Mouse (Mus musculus) embryonic facial prominence, embryonic 12.5 days (tissue): Measurements from ENCODE around the gene Gng7. TPM values are rescaled to one million over a fixed set of nuclear protein-coding genes. Genes with fewer than 3 reads are reported as not detected.

ENCODE experiments used
- ATAC-seq: fragments of 200-750 bp; cut with Nextera tagmentation; 2 replicates; pipeline ENCODE4 v1.8.0; 2017; ENCODE audit not compliant: insufficient number of reproducible peaks, insufficient read depth, low FRiP score, low TSS enrichment
- H3K27ac ChIP-seq: fragments of 300-500 bp; sonication (generic); 2 replicates; pipeline ENCODE4 v1.5.1; 2016; ENCODE audit warnings: mild to moderate bottlenecking
- H3K27me3 ChIP-seq: fragments of 300-500 bp; sonication (generic); 2 replicates; pipeline ENCODE4 v1.6.1; 2016; ENCODE audit warnings: mild to moderate bottlenecking, moderate library complexity
- H3K36me3 ChIP-seq: fragments of 300-500 bp; sonication (generic); 2 replicates; pipeline ENCODE4 v1.6.1; 2016; ENCODE audit warnings: mild to moderate bottlenecking
- H3K4me1 ChIP-seq: fragments of 300-500 bp; sonication (generic); 2 replicates; pipeline ENCODE4 v1.6.1; 2016
- H3K4me2 ChIP-seq: fragments of 300-500 bp; sonication (generic); replicated peaks from 2 replicates; pipeline ENCODE4 v1.6.1; 2016; ENCODE audit warnings: mild to moderate bottlenecking, moderate library complexity
- H3K4me3 ChIP-seq: fragments of 300-500 bp; sonication (generic); 2 replicates; pipeline ENCODE4 v1.5.1; 2016; ENCODE audit warnings: mild to moderate bottlenecking
- H3K9ac ChIP-seq: fragments of 300-500 bp; sonication (generic); 2 replicates; pipeline ENCODE4 v1.6.1; 2016; ENCODE audit warnings: mild to moderate bottlenecking, moderate library complexity
- H3K9me3 ChIP-seq: fragments of 300-500 bp; sonication (generic); 2 replicates; pipeline ENCODE4 v1.6.1; 2016; ENCODE audit warnings: mild to moderate bottlenecking, moderate library complexity
- WGBS: fragments of 180-500 bp; shearing (Covaris S2); methylation state at CpG from one replicate; pipeline ENCODE4 v1.1.7; 2016; 5-methylcytosine and 5-hydroxymethylcytosine counted together
- polyA plus RNA-seq: library from polyadenylated mRNA; unstranded; fragments of >200 nt; fragmentation: Nextera tagmentation; extraction: Ambion mirVana; gene quantifications from 2 replicates; pipeline ENCODE4 v1.2.1, GENCODE M21; 2016

Gene Gng7
- polyA plus RNA-seq, 1 experiment from 2014 or later, result 11.0 TPM

GRCm38 (mm10) chr10:81006005-81006677 is 8.6 kb downstream of the Gng7 start:
- H3K9me3 ChIP-seq, result no peaks in the 10 kb centered on the region
- H3K4me1 ChIP-seq, result no peaks in the 10 kb centered on the region
- H3K36me3 ChIP-seq, result no peaks in the 10 kb centered on the region
- no peak for ATAC-seq
- H3K4me3 ChIP-seq, result no peak overlapping the region
- WGBS, result 87% methylated on average over 7 of the region's 7 CpGs
- no peak overlapping the region for H3K27ac ChIP-seq
- 0 out of 2 replicates have a peak, but pooled peaks cover 3% of the 10 kb centered on the region for H3K27me3 ChIP-seq
- no peak overlapping the region for H3K4me2 ChIP-seq
- no peak overlapping the region for H3K9ac ChIP-seq

- no peak overlapping the region for H3K9ac ChIP-seq
- H3K4me1 ChIP-seq, result peaks cover 7% of the 10 kb centered on the region; the same call in 1 of the 2 replicates
- H3K27me3 ChIP-seq, result peaks cover 18% of the 10 kb centered on the region
- no peaks in the 10 kb centered on the region for H3K36me3 ChIP-seq
- no peak for ATAC-seq
- H3K4me3 ChIP-seq, result no peak overlapping the region
- H3K4me2 ChIP-seq, result no peak overlapping the region
- H3K9me3 ChIP-seq, result no peaks in the 10 kb centered on the region
- H3K27ac ChIP-seq, result no peak overlapping the region
- WGBS, result 68% methylated on average over 10 of the region's 10 CpGs
These were observed 13.6 kb downstream of the Gng7 start for GRCm38 (mm10) chr10:81001161-81001560.

- H3K27ac ChIP-seq, result no peak overlapping the region
- ATAC-seq, result no peak
- no peak overlapping the region for H3K9ac ChIP-seq
- peaks cover 7% of the 10 kb centered on the region; the same call in 1 of the 2 replicates for H3K4me1 ChIP-seq
- peaks cover 18% of the 10 kb centered on the region for H3K27me3 ChIP-seq
- no peak overlapping the region for H3K4me3 ChIP-seq
- H3K9me3 ChIP-seq, result no peaks in the 10 kb centered on the region
- no peaks in the 10 kb centered on the region for H3K36me3 ChIP-seq
- H3K4me2 ChIP-seq, result no peak overlapping the region
- WGBS, result 51% methylated on average over 28 of the region's 28 CpGs
These were observed 14.3 kb downstream of the Gng7 start for GRCm38 (mm10) chr10:81000197-81001062.

GRCm38 (mm10) chr10:80999362-81000196 is 15.2 kb downstream of the Gng7 start:
- Histone ChIP-seq H3K9ac (no peak overlapping the region), H3K27ac (no peak overlapping the region), H3K36me3 (no peaks in the 10 kb centered on the region), H3K9me3 (no peaks in the 10 kb centered on the region), H3K27me3 (peaks cover 18% of the 10 kb centered on the region), H3K4me2 (peak overlapping the region; percentile 26), H3K4me3 (no peak overlapping the region), H3K4me1 (peaks cover 10% of the 10 kb centered on the region; the same call in 1 of the 2 replicates)
- 33% methylated on average over 37 of the region's 37 CpGs for WGBS
- 0 out of 2 replicates have a peak, but pooled peaks have one; percentile 24 for ATAC-seq

- Histone ChIP-seq H3K4me3 (no peak overlapping the region), H3K9ac (no peak overlapping the region), H3K9me3 (no peaks in the 10 kb centered on the region), H3K4me2 (no peak overlapping the region), H3K4me1 (peaks cover 10% of the 10 kb centered on the region; the same call in 1 of the 2 replicates), H3K36me3 (no peaks in the 10 kb centered on the region), H3K27me3 (peaks cover 18% of the 10 kb centered on the region), H3K27ac (no peak overlapping the region)
- WGBS, result 16% methylated on average over 12 of the region's 12 CpGs
- ATAC-seq, result no peak
These were observed 16.0 kb downstream of the Gng7 start for GRCm38 (mm10) chr10:80998778-80999177.

GRCm38 (mm10) chr10:80998021-80998420 is 16.7 kb downstream of the Gng7 start:
- whole genome bisulfite sequencing, result 42% methylated on average over 14 of the region's 14 CpGs
- H3K9ac ChIP-seq, result no peak overlapping the region
- peaks cover 18% of the 10 kb centered on the region for H3K27me3 ChIP-seq
- no peak overlapping the region for H3K4me3 ChIP-seq
- no peak overlapping the region for H3K4me2 ChIP-seq
- H3K36me3 ChIP-seq, result no peaks in the 10 kb centered on the region
- H3K4me1 ChIP-seq, result peaks cover 10% of the 10 kb centered on the region; the same call in 1 of the 2 replicates
- no peak overlapping the region for H3K27ac ChIP-seq
- H3K9me3 ChIP-seq, result no peaks in the 10 kb centered on the region
- no peak for ATAC-seq

- H3K27ac ChIP-seq, result no peak overlapping the region
- no peak overlapping the region for H3K9ac ChIP-seq
- no peaks in the 10 kb centered on the region for H3K9me3 ChIP-seq
- H3K4me2 ChIP-seq, result no peak overlapping the region
- no peaks in the 10 kb centered on the region for H3K36me3 ChIP-seq
- no peak overlapping the region for H3K4me3 ChIP-seq
- peaks cover 10% of the 10 kb centered on the region; the same call in 1 of the 2 replicates for H3K4me1 ChIP-seq
- 85% methylated on average over 8 of the region's 8 CpGs for WGBS
- peaks cover 18% of the 10 kb centered on the region for H3K27me3 ChIP-seq
- ATAC-seq, result no peak
These were observed 17.4 kb downstream of the Gng7 start for GRCm38 (mm10) chr10:80997332-80997731.

- Histone ChIP-seq H3K4me3 (no peak overlapping the region), H3K4me2 (no peak overlapping the region), H3K27ac (no peak overlapping the region), H3K4me1 (peaks cover 10% of the 10 kb centered on the region; the same call in 1 of the 2 replicates), H3K9me3 (no peaks in the 10 kb centered on the region), H3K27me3 (peaks cover 16% of the 10 kb centered on the region), H3K36me3 (no peaks in the 10 kb centered on the region), H3K9ac (no peak overlapping the region)
- WGBS, result 91% methylated on average over 8 of the region's 8 CpGs
- no peak for ATAC-seq
These were observed 18.2 kb downstream of the Gng7 start for GRCm38 (mm10) chr10:80996501-80996900.

- Histone ChIP-seq H3K27me3 (peaks cover 16% of the 10 kb centered on the region), H3K36me3 (no peaks in the 10 kb centered on the region), H3K4me1 (peaks cover 9% of the 10 kb centered on the region; the same call in 1 of the 2 replicates), H3K4me3 (no peak overlapping the region), H3K9ac (no peak overlapping the region), H3K27ac (no peak overlapping the region), H3K4me2 (0 out of 2 replicates have a peak overlapping the region, but pooled peaks have one; percentile 21), H3K9me3 (no peaks in the 10 kb centered on the region)
- ATAC-seq, result no peak
- WGBS, result 11% methylated on average over 21 of the region's 21 CpGs
These were observed 19.6 kb downstream of the Gng7 start for GRCm38 (mm10) chr10:80995091-80995632.

- Histone ChIP-seq H3K4me1 (peaks cover 5% of the 10 kb centered on the region; the same call in 1 of the 2 replicates), H3K36me3 (no peaks in the 10 kb centered on the region), H3K4me2 (no peak overlapping the region), H3K9ac (no peak overlapping the region), H3K27ac (no peak overlapping the region), H3K9me3 (no peaks in the 10 kb centered on the region), H3K4me3 (no peak overlapping the region), H3K27me3 (peaks cover 16% of the 10 kb centered on the region)
- 54% methylated on average over 4 of the region's 4 CpGs for WGBS
- no peak for ATAC-seq
These were observed 20.1 kb downstream of the Gng7 start for GRCm38 (mm10) chr10:80994621-80995020.

GRCm38 (mm10) chr10:80993276-80993675 is 21.5 kb downstream of the Gng7 start:
- H3K4me1 ChIP-seq, result peaks cover 3% of the 10 kb centered on the region; the same call in 1 of the 2 replicates
- 62% methylated on average over 5 of the region's 5 CpGs for WGBS
- no peaks in the 10 kb centered on the region for H3K9me3 ChIP-seq
- peaks cover 12% of the 10 kb centered on the region for H3K27me3 ChIP-seq
- H3K9ac ChIP-seq, result no peak overlapping the region
- no peak overlapping the region for H3K4me3 ChIP-seq
- ATAC-seq, result no peak
- H3K36me3 ChIP-seq, result no peaks in the 10 kb centered on the region
- H3K27ac ChIP-seq, result no peak overlapping the region
- no peak overlapping the region for H3K4me2 ChIP-seq
